Mouse (Mus musculus) kidney, adult 8-10 months (tissue): ENCODE data around the gene Gm2042.
"Not testable (repeated sequence)": the region's sequence is repeated elsewhere in the genome, so short reads cannot be mapped to it uniquely, and the experiment has no call there.

ENCODE experiments used
- DNase-seq, 2 experiments: peaks; one replicate each; pipeline ENCODE4 v3.0.0; 2022

Gm2042 gene

DNA sequence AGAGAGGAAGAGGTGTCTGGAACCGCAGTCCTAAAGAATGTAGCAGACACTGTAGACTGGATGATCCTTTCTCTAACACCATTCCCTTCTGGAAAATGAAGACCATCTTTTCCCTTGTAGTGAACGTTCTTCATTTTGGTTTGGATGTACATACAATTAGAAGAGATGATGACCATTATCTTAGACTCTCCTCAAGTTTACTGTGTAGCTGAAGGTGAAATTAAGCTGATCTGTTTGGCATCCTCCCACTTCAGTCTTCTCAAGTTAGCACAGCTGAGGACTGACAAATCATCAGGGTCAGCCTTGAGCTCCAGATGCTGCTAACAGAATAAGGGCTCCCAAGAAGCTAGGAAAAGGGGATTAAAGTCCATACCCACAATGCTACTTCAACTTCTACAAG lies at the start of gene Gm2042:
Gene Gm2042 (plus strand): TSS at position 301 of the 400 bp plus-strand sequence.
- DNase-seq = not testable (repeated sequence)

DNA sequence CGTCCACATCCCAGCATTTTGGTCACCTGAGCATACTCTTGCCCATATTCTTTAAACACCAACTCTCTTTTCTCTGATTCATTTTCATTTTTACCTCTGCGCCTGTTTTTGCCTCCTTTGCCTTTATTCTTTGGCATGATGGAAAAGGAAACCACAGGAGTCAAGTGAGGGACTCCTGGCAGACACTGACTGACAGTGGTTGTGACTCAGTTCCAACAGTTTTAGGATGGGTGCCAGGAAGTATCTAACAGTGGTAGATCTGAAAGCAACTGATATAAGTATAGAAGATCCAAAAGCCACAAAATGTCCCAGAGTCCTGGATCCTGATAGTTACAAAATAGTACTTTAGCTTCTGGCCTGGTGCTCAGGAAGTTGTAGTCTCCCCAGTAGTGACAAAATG lies 34.2 kb upstream of the Gm2042 start, which contains the start of gene Gm2035:
Gene Gm2035 (minus strand): TSS at position 137 of the 400 bp plus-strand sequence.
- not testable (repeated sequence) for DNase-seq

DNA sequence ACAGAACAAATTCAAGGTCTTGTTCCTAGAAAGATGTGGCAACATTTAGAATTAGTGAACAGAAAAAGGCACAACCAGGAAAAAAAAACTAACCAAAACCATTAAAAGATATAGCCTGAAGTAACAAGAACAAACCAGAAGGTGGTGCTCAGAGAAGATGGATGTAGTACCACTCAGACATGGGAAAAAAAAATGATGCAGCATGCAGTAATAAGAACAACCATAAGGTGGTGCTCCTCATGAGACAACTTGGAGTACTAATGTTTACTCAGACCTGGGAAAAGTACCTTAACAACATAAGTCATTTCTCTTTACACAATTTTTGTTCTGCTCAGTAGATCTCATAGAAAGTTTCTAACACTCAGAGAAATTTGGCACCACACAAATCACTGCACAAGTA lies 30.1 kb downstream of the Gm2042 start:
- peak in 1 of 2 experiments; percentile 17 for DNase-seq

DNA sequence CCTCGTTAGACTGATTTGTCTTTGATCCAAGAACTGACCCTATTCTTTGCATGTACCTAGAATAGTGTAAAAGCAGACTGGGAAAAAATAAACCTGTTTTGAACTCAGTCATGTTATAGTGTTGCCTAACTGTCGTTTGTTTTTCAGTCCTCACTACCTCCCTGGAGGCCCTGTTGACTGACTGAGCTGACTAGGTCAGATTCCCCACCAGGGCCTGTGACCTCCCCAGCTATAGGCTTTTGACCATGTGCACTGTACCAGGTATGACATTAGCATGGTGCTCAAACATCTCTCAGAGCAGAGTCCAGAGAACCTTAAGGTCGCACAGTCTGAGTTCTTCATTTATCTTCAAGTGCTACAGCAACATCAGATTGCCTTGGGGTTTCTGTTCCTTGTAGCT lies 50.2 kb downstream of the Gm2042 start:
- not testable (repeated sequence) for DNase-seq
